Mouse (Mus musculus): ENCODE measurements around the gene Nek6.

DNA sequence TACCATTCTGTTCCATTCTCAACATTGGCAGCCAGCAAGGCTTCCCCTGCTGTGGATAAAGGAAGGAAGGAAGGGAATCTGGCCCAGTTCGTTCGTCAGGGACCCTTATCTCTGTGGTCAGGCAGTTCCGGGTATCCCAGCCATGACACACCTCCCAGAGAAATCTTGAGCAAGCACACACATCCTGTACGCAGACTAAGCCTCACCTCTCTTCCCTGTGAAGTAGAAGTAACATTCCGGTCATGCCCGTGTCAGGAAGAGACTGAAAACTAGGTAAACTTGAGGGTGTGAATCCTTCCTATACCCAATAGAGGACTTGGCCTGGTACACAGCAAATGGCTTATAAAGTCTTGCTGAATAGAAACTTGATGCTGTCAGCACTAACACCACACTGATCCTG lies 21.9 kb downstream of the Nek6 start:
- TF ChIP-seq CTCF (IDR thresholded peaks at IDR 0.05; ENCODE audit: extremely low read depth, insufficient read length, insufficient replicate concordance, low read depth, low read length) (no peak), POLR2A (IDR thresholded peaks at IDR 0.05; ENCODE audit: low read depth, low read length) (no peak)
